Mouse (Mus musculus) lung, postnatal 0 days (tissue): ENCODE data around the gene Evx2. TPM values are rescaled to one million over a fixed set of nuclear protein-coding genes. Genes with fewer than 3 reads are reported as not detected.
A peak's percentile ranks its signal among the peaks of the same experiment; 100 is the strongest.

Source experiments
- ATAC-seq: fragments of 200-750 bp; cut with Nextera tagmentation; 2 replicates; pipeline ENCODE4 v1.8.0; 2017; ENCODE audit warnings: moderate library complexity
- DNase-seq: peaks from one replicate; pipeline ENCODE4 v3.0.0-alpha.2; 2016; ENCODE audit warnings: low spot score
- H3K27ac ChIP-seq: fragments of 300-500 bp; sonication (generic); 2 replicates; pipeline ENCODE4 v1.5.1; 2014; ENCODE audit warnings: antibody characterized with exemption, mild to moderate bottlenecking, low read length, mixed read lengths
- H3K27me3 ChIP-seq: fragments of 300-500 bp; sonication (generic); replicated peaks from 2 replicates; pipeline ENCODE4 v1.6.1; 2014; ENCODE audit warnings: low read length, mixed read lengths; ENCODE audit not compliant: insufficient read depth
- H3K36me3 ChIP-seq: fragments of 300-500 bp; sonication (generic); 2 replicates; pipeline ENCODE4 v1.6.1; 2014; ENCODE audit warnings: low read length, mixed read lengths; ENCODE audit not compliant: insufficient read depth
- H3K4me1 ChIP-seq: fragments of 300-500 bp; sonication (generic); 2 replicates; pipeline ENCODE4 v1.6.1; 2014; ENCODE audit warnings: antibody characterized with exemption, low read depth, low read length, mixed read lengths; ENCODE audit not compliant: insufficient read depth
- H3K4me2 ChIP-seq: fragments of 300-500 bp; sonication (generic); replicated peaks from 2 replicates; pipeline ENCODE4 v1.6.1; 2014; ENCODE audit warnings: low read depth, mild to moderate bottlenecking, low read length, moderate library complexity, mixed read lengths
- H3K4me3 ChIP-seq: fragments of 300-500 bp; sonication (generic); 2 replicates; pipeline ENCODE4 v1.5.1; 2014; ENCODE audit warnings: low read depth, low read length
- H3K9ac ChIP-seq: fragments of 300-500 bp; sonication (generic); replicated peaks from 2 replicates; pipeline ENCODE4 v1.6.1; 2014; ENCODE audit warnings: low read depth, mild to moderate bottlenecking
- H3K9me3 ChIP-seq: fragments of 300-500 bp; sonication (generic); 2 replicates; pipeline ENCODE4 v1.6.1; 2016; ENCODE audit warnings: low read length, mixed read lengths
- CTCF ChIP-seq: IDR thresholded peaks from 2 replicates; pipeline ENCODE4 v1.5.1; 2016; ENCODE audit warnings: antibody characterized with exemption, mild to moderate bottlenecking
- EP300 ChIP-seq: IDR thresholded peaks from 2 replicates; pipeline ENCODE4 v1.6.1; 2016; ENCODE audit warnings: antibody characterized with exemption, mild to moderate bottlenecking, control low read depth
- WGBS: fragments of 180-500 bp; shearing (Covaris S2); extraction: QIAGEN DNeasy Blood & Tissue Kit; methylation state at CpG from one replicate; pipeline ENCODE4 v1.1.7; 2014; 5-methylcytosine and 5-hydroxymethylcytosine counted together
- polyA plus RNA-seq: library from polyadenylated mRNA; unstranded; fragments of >200 nt; fragmentation: Nextera tagmentation; extraction: Ambion mirVana; gene quantifications from 2 replicates; pipeline ENCODE4 v1.2.1, GENCODE M21; 2015

Evx2 gene
- polyA plus RNA-seq, 1 experiment from 2014 or later = not detected

GRCm38 (mm10) chr2:74687698-74688555, 28.6 kb upstream of the Evx2 start:
- Histone ChIP-seq H3K36me3 (no peaks in the 10 kb centered on the region), H3K9ac (no peak overlapping the region), H3K9me3 (no peaks in the 10 kb centered on the region), H3K27ac (no peak overlapping the region), H3K4me1 (no peaks in the 10 kb centered on the region; the same call in 1 of the 2 replicates), H3K4me2 (no peak overlapping the region), H3K27me3 (peaks cover 91% of the 10 kb centered on the region), H3K4me3 (no peak overlapping the region)
- no peak for DNase-seq
- WGBS = under 1% methylated on average over 31 of the region's 31 CpGs
- TF ChIP-seq EP300 (no peak), CTCF (no peak)
- no peak for ATAC-seq

- Histone ChIP-seq H3K27me3 (peaks cover 92% of the 10 kb centered on the region), H3K4me2 (no peak overlapping the region), H3K9ac (no peak overlapping the region), H3K4me3 (no peak overlapping the region), H3K9me3 (no peaks in the 10 kb centered on the region), H3K36me3 (no peaks in the 10 kb centered on the region), H3K4me1 (peaks cover 5% of the 10 kb centered on the region; the same call in 1 of the 2 replicates), H3K27ac (no peak overlapping the region)
- no peak for TF ChIP-seq CTCF
- TF ChIP-seq EP300 = no peak
- 2% methylated on average over 27 of the region's 27 CpGs for WGBS
- DNase-seq = no peak
- ATAC-seq = no peak
Measured at GRCm38 (mm10) chr2:74686988-74687697, 27.8 kb upstream of the Evx2 start.

GRCm38 (mm10) chr2:74686301-74686987, 27.1 kb upstream of the Evx2 start:
- TF ChIP-seq CTCF (peak; percentile 66), EP300 (no peak)
- no peaks in the 10 kb centered on the region for H3K36me3 ChIP-seq
- peaks cover 92% of the 10 kb centered on the region for H3K27me3 ChIP-seq
- ATAC-seq = no peak
- no peak overlapping the region for H3K27ac ChIP-seq
- H3K4me3 ChIP-seq = no peak overlapping the region
- 7% methylated on average over 17 of the region's 17 CpGs for WGBS
- no peak overlapping the region for H3K4me2 ChIP-seq
- no peak overlapping the region for H3K9ac ChIP-seq
- no peaks in the 10 kb centered on the region for H3K9me3 ChIP-seq
- peaks cover 5% of the 10 kb centered on the region; the same call in 1 of the 2 replicates for H3K4me1 ChIP-seq
- DNase-seq = peak; percentile 69

GRCm38 (mm10) chr2:74685059-74685603, 25.8 kb upstream of the Evx2 start:
- no peak overlapping the region for H3K4me3 ChIP-seq
- H3K9me3 ChIP-seq = no peaks in the 10 kb centered on the region
- no peak for ATAC-seq
- no peak overlapping the region for H3K9ac ChIP-seq
- H3K27me3 ChIP-seq = peaks cover 94% of the 10 kb centered on the region
- H3K27ac ChIP-seq = no peak overlapping the region
- no peak for TF ChIP-seq EP300
- TF ChIP-seq CTCF = no peak
- H3K4me1 ChIP-seq = peaks cover 5% of the 10 kb centered on the region; the same call in 1 of the 2 replicates
- WGBS = 15% methylated on average over 4 of the region's 4 CpGs
- DNase-seq = no peak
- H3K4me2 ChIP-seq = no peak overlapping the region
- H3K36me3 ChIP-seq = no peaks in the 10 kb centered on the region

GRCm38 (mm10) chr2:74684106-74684505, 24.7 kb upstream of the Evx2 start:
- DNase-seq = no peak
- H3K4me1 ChIP-seq = peaks cover 5% of the 10 kb centered on the region; the same call in 1 of the 2 replicates
- H3K9me3 ChIP-seq = no peaks in the 10 kb centered on the region
- no peak overlapping the region for H3K4me2 ChIP-seq
- H3K27ac ChIP-seq = no peak overlapping the region
- H3K9ac ChIP-seq = no peak overlapping the region
- H3K27me3 ChIP-seq = peaks cover 94% of the 10 kb centered on the region
- no peak overlapping the region for H3K4me3 ChIP-seq
- no peak for ATAC-seq
- TF ChIP-seq EP300 = no peak
- TF ChIP-seq CTCF = no peak
- H3K36me3 ChIP-seq = no peaks in the 10 kb centered on the region
- 1% methylated on average over 12 of the region's 12 CpGs for WGBS
